Mouse (Mus musculus) embryonic facial prominence, embryonic 15.5 days (tissue): Measurements from ENCODE around the gene Pnpla2. TPM values are rescaled to one million over a fixed set of nuclear protein-coding genes. Genes with fewer than 3 reads are reported as not detected.

ENCODE experiments used
- ATAC-seq: fragments of 200-750 bp; cut with Nextera tagmentation; 2 replicates; pipeline ENCODE4 v1.8.0; 2017; ENCODE audit warnings: low read depth, moderate TSS enrichment; ENCODE audit not compliant: insufficient number of reproducible peaks, low FRiP score, low TSS enrichment
- H3K27ac ChIP-seq: fragments of 300-500 bp; sonication (generic); replicated peaks from 2 replicates; pipeline ENCODE4 v1.5.1; 2015; ENCODE audit warnings: mild to moderate bottlenecking, inconsistent platforms
- H3K27me3 ChIP-seq: fragments of 300-500 bp; sonication (generic); 2 replicates; pipeline ENCODE4 v1.6.1; 2015; ENCODE audit warnings: inconsistent platforms
- H3K36me3 ChIP-seq: fragments of 300-500 bp; sonication (generic); 2 replicates; pipeline ENCODE4 v1.6.1; 2015; ENCODE audit warnings: mild to moderate bottlenecking, inconsistent platforms
- H3K4me1 ChIP-seq: fragments of 300-500 bp; sonication (generic); 2 replicates; pipeline ENCODE4 v1.6.1; 2015; ENCODE audit warnings: inconsistent platforms
- H3K4me2 ChIP-seq: fragments of 300-500 bp; sonication (generic); replicated peaks from 2 replicates; pipeline ENCODE4 v1.6.1; 2015; ENCODE audit warnings: mild to moderate bottlenecking, inconsistent platforms
- H3K4me3 ChIP-seq: fragments of 300-500 bp; sonication (generic); replicated peaks from 2 replicates; pipeline ENCODE4 v1.5.1; 2015; ENCODE audit warnings: mild to moderate bottlenecking, inconsistent platforms
- H3K9ac ChIP-seq: fragments of 300-500 bp; sonication (generic); 2 replicates; pipeline ENCODE4 v1.6.1; 2015; ENCODE audit warnings: inconsistent platforms
- H3K9me3 ChIP-seq: fragments of 300-500 bp; sonication (generic); replicated peaks from 2 replicates; pipeline ENCODE4 v1.6.1; 2016; ENCODE audit warnings: inconsistent platforms
- WGBS: fragments of 180-500 bp; shearing (Covaris S2); methylation state at CpG from one replicate; pipeline ENCODE4 v1.1.7; 2015; 5-methylcytosine and 5-hydroxymethylcytosine counted together
- polyA plus RNA-seq: library from polyadenylated mRNA; unstranded; fragments of >200 nt; fragmentation: Nextera tagmentation; extraction: Ambion mirVana; gene quantifications from 2 replicates; pipeline ENCODE4 v1.2.1, GENCODE M21; 2015

Gene Pnpla2
- polyA plus RNA-seq, 1 experiment from 2014 or later = 27.9 TPM

- no peak overlapping the region for H3K9ac ChIP-seq
- ATAC-seq = no peak
- H3K9me3 ChIP-seq = no peaks in the 10 kb centered on the region
- H3K36me3 ChIP-seq = peaks cover 33% of the 10 kb centered on the region
- 91% methylated on average over 18 of the region's 18 CpGs for WGBS
- no peak overlapping the region for H3K4me2 ChIP-seq
- H3K4me3 ChIP-seq = no peak overlapping the region
- H3K27me3 ChIP-seq = peaks cover 11% of the 10 kb centered on the region; the same call in 1 of the 2 replicates
- H3K27ac ChIP-seq = 0 out of 2 replicates have a peak overlapping the region, but pooled peaks have one; percentile 92
- peaks cover 61% of the 10 kb centered on the region for H3K4me1 ChIP-seq
Observed at GRCm38 (mm10) chr7:141469901-141470636, 15.1 kb downstream of the Pnpla2 start.

GRCm38 (mm10) chr7:141470637-141470944 lies 15.6 kb downstream of the Pnpla2 start:
- Histone ChIP-seq H3K9ac (no peak overlapping the region), H3K36me3 (peaks cover 33% of the 10 kb centered on the region), H3K4me1 (peaks cover 58% of the 10 kb centered on the region), H3K4me2 (no peak overlapping the region), H3K4me3 (no peak overlapping the region), H3K9me3 (no peaks in the 10 kb centered on the region), H3K27ac (no peak overlapping the region), H3K27me3 (peaks cover 7% of the 10 kb centered on the region; the same call in 1 of the 2 replicates)
- 94% methylated on average over 10 of the region's 10 CpGs for WGBS
- ATAC-seq = no peak

GRCm38 (mm10) chr7:141471236-141471635 lies 16.2 kb downstream of the Pnpla2 start:
- Histone ChIP-seq H3K27ac (no peak overlapping the region), H3K4me2 (no peak overlapping the region), H3K9me3 (no peaks in the 10 kb centered on the region), H3K4me3 (no peak overlapping the region), H3K27me3 (peaks cover under 1% of the 10 kb centered on the region; the same call in 1 of the 2 replicates), H3K36me3 (peaks cover 33% of the 10 kb centered on the region), H3K9ac (no peak overlapping the region), H3K4me1 (peaks cover 59% of the 10 kb centered on the region)
- WGBS = 65% methylated on average over 1 of the region's 1 CpGs
- ATAC-seq = no peak

- H3K4me2 ChIP-seq = no peak overlapping the region
- H3K9ac ChIP-seq = no peak overlapping the region
- no peak overlapping the region for H3K27ac ChIP-seq
- peaks cover 61% of the 10 kb centered on the region for H3K4me1 ChIP-seq
- no peaks in the 10 kb centered on the region for H3K9me3 ChIP-seq
- no peaks in the 10 kb centered on the region for H3K27me3 ChIP-seq
- H3K4me3 ChIP-seq = no peak overlapping the region
- 73% methylated on average over 6 of the region's 6 CpGs for WGBS
- no peak for ATAC-seq
- peaks cover 33% of the 10 kb centered on the region for H3K36me3 ChIP-seq
Observed at GRCm38 (mm10) chr7:141472226-141472625, 17.2 kb downstream of the Pnpla2 start.

- Histone ChIP-seq H3K4me3 (no peak overlapping the region), H3K27me3 (no peaks in the 10 kb centered on the region), H3K9ac (no peak overlapping the region), H3K4me2 (no peak overlapping the region), H3K9me3 (no peaks in the 10 kb centered on the region), H3K27ac (no peak overlapping the region), H3K36me3 (peaks cover 33% of the 10 kb centered on the region), H3K4me1 (peaks cover 62% of the 10 kb centered on the region)
- WGBS = 81% methylated on average over 6 of the region's 6 CpGs
- ATAC-seq = no peak
Observed at GRCm38 (mm10) chr7:141472763-141473162, 17.8 kb downstream of the Pnpla2 start.

- 6% methylated on average over 5 of the region's 5 CpGs for WGBS
- ATAC-seq = no peak
Observed at GRCm38 (mm10) chr7:141474160-141474559, 19.2 kb downstream of the Pnpla2 start.

GRCm38 (mm10) chr7:141475011-141475804 lies 20.2 kb downstream of the Pnpla2 start, which contains the start of the genes Polr2l and Tspan4:
TSS of gene Polr2l (minus strand) at chr7:141475132.
TSS of gene Tspan4 (plus strand) at chr7:141475240.
- H3K4me3 ChIP-seq = peak within 1 kb of the TSS; percentile 76
- ATAC-seq = peak; percentile 61
- under 1% methylated on average over 82 of the region's 87 CpGs for WGBS

More at GRCm38 (mm10) chr7:141474160-141474559, 19.2 kb downstream of the Pnpla2 start:
- H3K4me2 ChIP-seq = peak overlapping the region; percentile 90
- peaks cover 56% of the 10 kb centered on the region for H3K4me1 ChIP-seq
- H3K27ac ChIP-seq = no peak overlapping the region
- peak overlapping the region; percentile 76 for H3K4me3 ChIP-seq
- H3K27me3 ChIP-seq = no peaks in the 10 kb centered on the region
- peak overlapping the region; percentile 71 for H3K9ac ChIP-seq
- peaks cover 33% of the 10 kb centered on the region for H3K36me3 ChIP-seq
- no peaks in the 10 kb centered on the region for H3K9me3 ChIP-seq

GRCm38 (mm10) chr7:141475805-141476158 lies 20.8 kb downstream of the Pnpla2 start:
- H3K9ac ChIP-seq = peak overlapping the region; percentile 71
- H3K27me3 ChIP-seq = peaks cover under 1% of the 10 kb centered on the region; the same call in 1 of the 2 replicates
- H3K27ac ChIP-seq = peak overlapping the region; percentile 92
- H3K36me3 ChIP-seq = peaks cover 19% of the 10 kb centered on the region
- peaks cover 46% of the 10 kb centered on the region for H3K4me1 ChIP-seq
- H3K4me2 ChIP-seq = peak overlapping the region; percentile 90
- H3K4me3 ChIP-seq = peak overlapping the region; percentile 76
- WGBS = under 1% methylated on average over 12 of the region's 12 CpGs
- H3K9me3 ChIP-seq = no peaks in the 10 kb centered on the region
- no peak for ATAC-seq

More at GRCm38 (mm10) chr7:141475011-141475804, 20.2 kb downstream of the Pnpla2 start, which contains the start of the genes Polr2l and Tspan4:
- Histone ChIP-seq H3K36me3 (peaks cover 25% of the 10 kb centered on the region), H3K4me2 (peak within 1 kb of the TSS; percentile 90), H3K27ac (peak within 1 kb of the TSS; percentile 92), H3K27me3 (no peaks in the 10 kb centered on the region), H3K4me1 (peaks cover 45% of the 10 kb centered on the region), H3K9me3 (no peaks in the 10 kb centered on the region), H3K9ac (peak within 1 kb of the TSS; percentile 71)

GRCm38 (mm10) chr7:141476226-141476980 lies 21.4 kb downstream of the Pnpla2 start:
- no peaks in the 10 kb centered on the region for H3K9me3 ChIP-seq

GRCm38 (mm10) chr7:141476981-141477370 lies 22.0 kb downstream of the Pnpla2 start:
- WGBS = 6% methylated on average over 7 of the region's 7 CpGs
- H3K4me1 ChIP-seq = peaks cover 58% of the 10 kb centered on the region
- no peak for ATAC-seq

More at GRCm38 (mm10) chr7:141476226-141476980, 21.4 kb downstream of the Pnpla2 start:
- Histone ChIP-seq H3K4me3 (peak overlapping the region; percentile 76), H3K4me1 (peaks cover 52% of the 10 kb centered on the region), H3K9ac (peak overlapping the region; percentile 71), H3K27me3 (peaks cover 6% of the 10 kb centered on the region; the same call in 1 of the 2 replicates), H3K36me3 (peaks cover 13% of the 10 kb centered on the region), H3K4me2 (peak overlapping the region; percentile 90), H3K27ac (peak overlapping the region; percentile 92)
- WGBS = 1% methylated on average over 17 of the region's 17 CpGs
- peak; percentile 67 for ATAC-seq

More at GRCm38 (mm10) chr7:141476981-141477370, 22.0 kb downstream of the Pnpla2 start:
- Histone ChIP-seq H3K36me3 (peaks cover 9% of the 10 kb centered on the region), H3K27ac (peak overlapping the region; percentile 92), H3K9ac (no peak overlapping the region), H3K4me3 (peak overlapping the region; percentile 76), H3K4me2 (peak overlapping the region; percentile 90), H3K9me3 (no peaks in the 10 kb centered on the region), H3K27me3 (peaks cover 12% of the 10 kb centered on the region)
